Mouse (Mus musculus) ES-Bruce4 (cell line): ENCODE measurements around the gene Idnk. TPM values are rescaled to one million over a fixed set of nuclear protein-coding genes. Genes with fewer than 3 reads are reported as not detected.

Source experiments
- H3K27ac ChIP-seq: 2 replicates; pipeline ENCODE4 v1.5.1; 2012; ENCODE audit warnings: low read length, inconsistent platforms; ENCODE audit not compliant: insufficient read depth
- H3K27me3 ChIP-seq: 2 replicates; pipeline ENCODE4 v1.6.1; 2012; ENCODE audit warnings: mild to moderate bottlenecking, low read length, inconsistent platforms; ENCODE audit not compliant: control insufficient read depth, poor library complexity, insufficient read depth, severe bottlenecking
- H3K36me3 ChIP-seq: 2 replicates; pipeline ENCODE4 v1.6.1; 2012; ENCODE audit warnings: inconsistent platforms, mild to moderate bottlenecking, low read length, moderate library complexity; ENCODE audit not compliant: control insufficient read depth, poor library complexity, insufficient read depth, severe bottlenecking
- H3K4me1 ChIP-seq: one replicate; pipeline ENCODE4 v1.8.1; 2011; ENCODE audit warnings: low read length; ENCODE audit not compliant: control insufficient read depth, insufficient read depth
- H3K4me3 ChIP-seq: 2 replicates; pipeline ENCODE4 v1.5.1; 2011; ENCODE audit warnings: low read depth, mild to moderate bottlenecking, low read length
- H3K9ac ChIP-seq: 2 replicates; pipeline ENCODE4 v1.6.1; 2012; ENCODE audit warnings: low read depth, mild to moderate bottlenecking, inconsistent platforms; ENCODE audit not compliant: poor library complexity, severe bottlenecking
- H3K9me3 ChIP-seq: replicated peaks from 2 replicates; pipeline ENCODE4 v1.6.1; 2012; ENCODE audit warnings: mild to moderate bottlenecking, low read length, inconsistent platforms; ENCODE audit not compliant: control insufficient read depth, poor library complexity, insufficient read depth, severe bottlenecking
- CTCF ChIP-seq: IDR thresholded peaks from one replicate; pipeline ENCODE4 v1.8.1; 2011; ENCODE audit warnings: low read depth, low read length
- EP300 ChIP-seq: IDR thresholded peaks from 2 replicates; pipeline ENCODE4 v1.6.1; 2011; ENCODE audit warnings: low read depth, low read length; ENCODE audit not compliant: insufficient read depth
- POLR2A ChIP-seq: IDR thresholded peaks from one replicate; pipeline ENCODE4 v1.8.1; 2011; ENCODE audit warnings: low read length; ENCODE audit not compliant: insufficient read depth
- polyA plus RNA-seq: library from polyadenylated mRNA; stranded (reverse); fragments of >200 nt; gene quantifications from 2 replicates; pipeline ENCODE4 v1.2.4, GENCODE M21; 2011; ENCODE audit warnings: low read depth; ENCODE audit not compliant: missing spikeins, insufficient read depth, insufficient read length

Idnk gene
- polyA plus RNA-seq, 1 experiment: 25.1 TPM

DNA sequence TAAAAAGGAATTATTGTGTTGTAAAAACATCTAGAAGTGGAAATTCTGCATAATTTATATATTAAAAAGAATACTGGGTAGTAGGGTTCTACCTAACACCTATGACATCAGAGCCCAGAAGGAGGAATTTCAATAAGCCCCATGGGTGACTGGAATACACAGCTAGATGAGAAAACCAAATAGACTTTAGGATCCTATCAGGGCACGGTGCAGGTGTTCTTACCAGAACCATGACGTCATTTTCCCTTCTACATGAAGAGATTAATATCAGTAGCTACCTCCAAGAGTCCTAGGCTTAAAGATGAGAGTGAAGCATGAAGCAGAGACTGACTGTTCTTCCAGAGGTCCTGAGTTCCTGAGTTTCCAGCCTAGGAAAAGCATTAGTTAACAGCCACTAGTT, 40.6 kb upstream of the Idnk start:
- Histone ChIP-seq H3K9ac (no peak overlapping the region), H3K9me3 (no peaks in the 10 kb centered on the region), H3K4me3 (no peak overlapping the region), H3K4me1 (peaks cover 2% of the 10 kb centered on the region), H3K27me3 (no peaks in the 10 kb centered on the region), H3K27ac (no peak overlapping the region), H3K36me3 (no peaks in the 10 kb centered on the region)
- TF ChIP-seq CTCF (no peak), POLR2A (no peak), EP300 (no peak)

DNA sequence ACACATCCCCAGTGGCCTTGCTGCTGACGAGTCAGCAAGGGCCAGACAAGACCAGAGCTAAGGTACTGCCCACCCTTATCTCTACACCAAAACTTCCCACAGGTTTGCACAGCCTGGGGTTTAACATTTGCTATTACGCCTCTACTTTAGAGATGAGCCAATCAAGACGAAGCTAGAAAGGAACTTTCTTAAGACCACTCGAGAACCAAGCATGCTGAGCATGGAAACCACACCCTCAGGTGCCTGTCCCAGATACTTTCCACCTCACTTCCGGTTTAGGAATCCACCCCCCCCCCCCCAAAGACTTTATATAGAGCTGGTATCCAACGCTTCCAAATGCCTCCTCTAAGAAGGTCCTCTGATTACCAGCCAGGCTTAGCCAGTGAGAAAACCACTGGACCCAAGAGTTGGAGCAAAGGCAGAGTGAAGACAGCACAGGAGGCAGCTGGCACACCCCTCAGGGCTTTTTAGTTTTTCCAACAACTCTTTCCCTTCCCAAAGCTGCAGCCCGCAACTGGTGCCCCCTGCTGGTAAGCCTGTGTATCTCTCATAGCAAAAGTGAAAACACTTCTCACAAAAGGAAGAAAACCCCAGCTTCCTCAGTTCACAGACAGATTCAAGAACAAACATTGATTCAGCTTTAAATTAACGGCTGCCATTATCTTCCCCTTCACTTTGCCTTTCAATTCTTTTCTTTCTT, 40.0 kb upstream of the Idnk start:
- peaks cover 2% of the 10 kb centered on the region for H3K4me1 ChIP-seq
- H3K9me3 ChIP-seq: no peaks in the 10 kb centered on the region
- no peak overlapping the region for H3K4me3 ChIP-seq
- no peaks in the 10 kb centered on the region for H3K36me3 ChIP-seq
- no peaks in the 10 kb centered on the region for H3K27me3 ChIP-seq
- H3K27ac ChIP-seq: no peak overlapping the region
- TF ChIP-seq POLR2A (no peak), EP300 (no peak), CTCF (peak; percentile 69)
- H3K9ac ChIP-seq: no peak overlapping the region

DNA sequence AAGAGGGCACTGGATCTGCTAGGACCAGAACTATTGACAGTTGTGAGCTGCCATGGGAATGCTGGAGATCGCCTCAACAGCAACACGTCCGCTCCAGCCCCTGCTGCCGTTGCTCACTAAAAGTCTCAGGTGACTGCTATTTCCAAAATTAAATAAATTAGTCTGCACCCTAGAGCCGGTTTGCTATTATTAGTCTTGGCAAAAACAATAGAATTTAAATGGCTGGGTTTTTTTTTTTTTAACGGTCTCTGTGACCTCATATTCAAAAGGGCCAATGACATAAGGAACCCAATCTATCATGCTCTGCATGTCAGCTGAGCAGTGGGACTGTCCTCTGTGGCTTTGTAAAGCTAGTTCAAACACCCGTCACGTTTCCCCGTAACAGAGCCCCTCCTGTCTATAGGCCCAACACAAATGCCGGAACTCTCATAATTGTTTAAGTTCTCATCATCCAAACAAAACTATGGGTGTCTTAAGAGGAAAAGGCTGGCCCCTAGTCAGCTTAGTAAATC, 34.6 kb upstream of the Idnk start:
- Histone ChIP-seq H3K36me3 (peaks cover 17% of the 10 kb centered on the region), H3K4me1 (no peaks in the 10 kb centered on the region), H3K27ac (no peak overlapping the region), H3K4me3 (no peak overlapping the region), H3K27me3 (no peaks in the 10 kb centered on the region), H3K9ac (no peak overlapping the region), H3K9me3 (no peaks in the 10 kb centered on the region)
- TF ChIP-seq CTCF (no peak), POLR2A (no peak), EP300 (no peak)

DNA sequence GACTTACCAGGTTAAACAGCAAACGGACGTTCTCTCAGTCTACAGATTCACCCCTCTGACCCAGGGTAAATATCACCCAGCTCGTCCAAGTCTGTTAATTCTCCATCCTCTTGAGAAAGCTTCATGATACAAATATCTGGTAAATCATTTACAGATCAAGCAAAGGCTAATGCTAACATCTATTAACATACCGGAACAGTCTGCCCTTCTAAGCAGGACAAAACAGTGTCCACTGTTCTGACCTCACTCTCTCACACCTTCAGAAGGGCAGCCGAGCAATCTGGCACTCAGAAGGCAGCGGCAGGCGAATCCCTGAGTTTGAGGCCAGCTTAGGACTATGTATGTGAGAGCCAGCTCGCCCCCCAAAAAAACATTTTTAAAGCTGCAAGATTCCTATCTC, 34.1 kb upstream of the Idnk start:
- no peaks in the 10 kb centered on the region for H3K9me3 ChIP-seq
- H3K4me1 ChIP-seq: no peaks in the 10 kb centered on the region
- no peaks in the 10 kb centered on the region for H3K27me3 ChIP-seq
- TF ChIP-seq POLR2A (no peak), EP300 (no peak), CTCF (no peak)
- H3K27ac ChIP-seq: no peak overlapping the region
- peaks cover 17% of the 10 kb centered on the region for H3K36me3 ChIP-seq
- H3K9ac ChIP-seq: no peak overlapping the region
- no peak overlapping the region for H3K4me3 ChIP-seq

DNA sequence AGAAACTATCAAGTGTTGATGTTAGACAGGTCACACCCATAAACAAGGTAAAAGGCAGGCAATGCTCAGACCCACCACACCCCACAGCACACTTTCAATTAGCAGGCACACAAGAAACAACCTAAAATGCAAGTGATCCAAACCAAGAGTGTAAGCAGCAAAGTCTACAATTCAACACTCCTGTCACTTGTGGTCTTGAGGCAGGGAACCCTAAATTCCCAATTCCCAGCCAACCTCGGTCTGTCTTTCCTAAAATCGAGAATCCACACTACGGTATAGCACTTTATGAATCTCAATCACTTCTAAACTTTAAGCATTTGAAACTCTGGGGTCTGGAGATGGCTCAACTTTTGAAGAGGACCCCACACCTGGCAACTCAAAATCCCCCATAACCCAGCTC, 33.2 kb upstream of the Idnk start:
- H3K4me3 ChIP-seq: no peak overlapping the region
- no peaks in the 10 kb centered on the region for H3K27me3 ChIP-seq
- no peak overlapping the region for H3K27ac ChIP-seq
- TF ChIP-seq EP300: no peak
- no peak for TF ChIP-seq CTCF
- TF ChIP-seq POLR2A: no peak
- no peak overlapping the region for H3K9ac ChIP-seq
- peaks cover 17% of the 10 kb centered on the region for H3K36me3 ChIP-seq
- H3K4me1 ChIP-seq: no peaks in the 10 kb centered on the region
- H3K9me3 ChIP-seq: no peaks in the 10 kb centered on the region

DNA sequence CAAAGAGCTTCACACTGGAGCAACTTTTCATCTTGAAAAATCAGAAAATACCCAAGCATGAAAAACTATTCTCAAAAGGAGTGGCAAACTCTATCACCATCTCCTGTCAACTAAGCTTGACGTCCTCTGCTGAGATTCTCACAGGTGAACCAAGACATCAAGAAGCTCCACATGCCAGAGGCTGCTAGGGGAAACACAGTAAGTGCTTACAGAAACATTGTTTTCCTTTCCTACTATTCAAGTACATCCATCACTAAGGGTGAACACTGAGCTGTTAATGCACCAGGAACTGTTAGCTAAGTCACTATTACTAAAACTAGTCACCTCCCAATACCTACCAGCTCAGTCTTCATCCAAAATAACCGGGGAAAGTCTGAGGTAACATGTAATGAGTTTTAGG, 32.5 kb upstream of the Idnk start:
- no peaks in the 10 kb centered on the region for H3K9me3 ChIP-seq
- TF ChIP-seq POLR2A (no peak), CTCF (no peak), EP300 (no peak)
- no peak overlapping the region for H3K27ac ChIP-seq
- H3K27me3 ChIP-seq: no peaks in the 10 kb centered on the region
- H3K9ac ChIP-seq: no peak overlapping the region
- H3K36me3 ChIP-seq: peaks cover 17% of the 10 kb centered on the region
- no peak overlapping the region for H3K4me3 ChIP-seq
- H3K4me1 ChIP-seq: no peaks in the 10 kb centered on the region
